Mouse (Mus musculus): ENCODE measurements at regions not wholly inside any gene's neighbourhood (a gene's known extent, or its start where the extent isn't known, plus 50 kb on each side); places are given as distances from the start of the nearest gene placed in this dataset.

- DNase-seq: no peak
These were observed 110.2 kb downstream of the Chst1 start for GRCm38 (mm10) chr2:92709668-92710067.

GRCm38 (mm10) chr2:92711122-92711777, 111.7 kb downstream of the Chst1 start:
- no peak for DNase-seq

GRCm38 (mm10) chr2:92712266-92713144, 113.0 kb downstream of the Chst1 start:
- peak in 1 of 2 experiments; percentile 13 for DNase-seq

GRCm38 (mm10) chr2:92717706-92718105, 118.2 kb downstream of the Chst1 start:
- DNase-seq: no peak

GRCm38 (mm10) chr2:92721951-92722350, 122.4 kb downstream of the Chst1 start:
- DNase-seq: no peak

- DNase-seq: no peak
These were observed 124.2 kb downstream of the Chst1 start for GRCm38 (mm10) chr2:92723618-92724263.

GRCm38 (mm10) chr2:92726640-92727039, 127.1 kb downstream of the Chst1 start:
- no peak for DNase-seq

- DNase-seq: peak; percentile 84 to 86
These were observed 127.7 kb downstream of the Chst1 start for GRCm38 (mm10) chr2:92727241-92727640.

- DNase-seq: peak; percentile 35 to 52
These were observed 128.9 kb downstream of the Chst1 start for GRCm38 (mm10) chr2:92728388-92728787.

- DNase-seq: no peak
These were observed 130.9 kb downstream of the Chst1 start for GRCm38 (mm10) chr2:92730371-92730770.

- no peak for DNase-seq
These were observed 133.9 kb downstream of the Chst1 start for GRCm38 (mm10) chr2:92733403-92733802.

- no peak for DNase-seq
These were observed 136.3 kb downstream of the Chst1 start for GRCm38 (mm10) chr2:92735784-92736183.

- no peak for DNase-seq
These were observed 137.8 kb downstream of the Chst1 start for GRCm38 (mm10) chr2:92737301-92737700.

- no peak for DNase-seq
These were observed 140.1 kb downstream of the Chst1 start for GRCm38 (mm10) chr2:92739576-92739975.

GRCm38 (mm10) chr2:92740776-92741295, 141.3 kb downstream of the Chst1 start:
- no peak for DNase-seq

GRCm38 (mm10) chr2:92742025-92742424, 142.5 kb downstream of the Chst1 start:
- peak; percentile 72 to 76 for DNase-seq

GRCm38 (mm10) chr2:92742671-92743070, 143.2 kb downstream of the Chst1 start:
- DNase-seq: no peak

- no peak for DNase-seq
These were observed 143.6 kb downstream of the Chst1 start for GRCm38 (mm10) chr2:92743152-92743551.

- DNase-seq: no peak
These were observed 144.4 kb downstream of the Chst1 start for GRCm38 (mm10) chr2:92743911-92744310.

- DNase-seq: no peak
These were observed 147.9 kb downstream of the Chst1 start for GRCm38 (mm10) chr2:92747406-92747805.

- no peak for DNase-seq
These were observed 150.6 kb downstream of the Chst1 start for GRCm38 (mm10) chr2:92750116-92750515.

GRCm38 (mm10) chr2:92750672-92751071, 151.2 kb downstream of the Chst1 start:
- peak in 1 of 2 experiments; percentile 33 for DNase-seq

GRCm38 (mm10) chr2:92751256-92751655, 151.7 kb downstream of the Chst1 start:
- no peak for DNase-seq

Data from adrenal gland, postnatal 36 days (tissue).